Comparison of ENCODE assay signal across 24 mouse cellular contexts in genomic region chr14:32554860-32555526, GRCm38 (mm10). TPM values are rescaled to one million over a fixed set of nuclear protein-coding genes. Genes with fewer than 3 reads are reported as not detected.
A peak's percentile ranks its signal among the peaks of the same experiment; 100 is the strongest.
DNase-seq lines count a peak whose midpoint lies in the region; ATAC-seq lines count a peak whose summit lies in the region.
"Had no signal": no experiment of that assay in that cellular context is flagged by ENCODE, and none has a peak within 500 bp of the region (broad histone marks: within the 10 kb centered on the region; RNA-seq: fewer than 3 reads in every experiment).

No protein-coding gene starts in this region.

- peaks cover 36% of the 10 kb centered on the region for H3K36me3 ChIP-seq in hindbrain, embryonic 12.5 days
- peaks cover 72% of the 10 kb centered on the region for H3K36me3 ChIP-seq in hindbrain, embryonic 10.5 days
- H3K36me3 ChIP-seq in limb, embryonic 11.5 days (ENCODE audit: control insufficient read depth, insufficient read depth, low read length), result peaks cover under 1% of the 10 kb centered on the region; the same call in 1 of the 2 replicates

- no peaks in the 10 kb centered on the region for H3K4me1 ChIP-seq in hindbrain, embryonic 12.5 days
- no peaks in the 10 kb centered on the region for H3K4me1 ChIP-seq in hindbrain, embryonic 10.5 days (replicated peaks)
- peaks cover 7% of the 10 kb centered on the region for H3K4me1 ChIP-seq in limb, embryonic 11.5 days (ENCODE audit: control insufficient read depth, insufficient read depth, low read length)
- H3K4me1 ChIP-seq: forebrain, embryonic 10.5 days; heart, embryonic 15.5 days; midbrain, embryonic 10.5 days had no signal

- H3K9me3 ChIP-seq in hindbrain, embryonic 12.5 days (replicated peaks), result no peaks in the 10 kb centered on the region
- H3K9me3 ChIP-seq in hindbrain, embryonic 10.5 days, result no peaks in the 10 kb centered on the region
- no peaks in the 10 kb centered on the region for H3K9me3 ChIP-seq in limb, embryonic 11.5 days (ENCODE audit: control insufficient read depth, low read length)
- H3K9me3 ChIP-seq: forebrain, embryonic 10.5 days; G1E; heart, embryonic 15.5 days; kidney, embryonic 15.5 days; liver, embryonic 13.5 days; midbrain, embryonic 10.5 days had no signal

- no peak for ATAC-seq in hindbrain, embryonic 12.5 days (ENCODE audit: low FRiP score)
- ATAC-seq in limb, embryonic 11.5 days (ENCODE audit: insufficient number of reproducible peaks, low FRiP score, low TSS enrichment, low read depth), result no peak
- ATAC-seq: forebrain, postnatal 0 days; intestine, postnatal 0 days; Patski had no signal

- no peaks in the 10 kb centered on the region for H3K27me3 ChIP-seq in hindbrain, embryonic 12.5 days
- H3K27me3 ChIP-seq in hindbrain, embryonic 10.5 days (ENCODE audit: insufficient read depth, poor library complexity, severe bottlenecking), result no peaks in the 10 kb centered on the region
- H3K27me3 ChIP-seq in limb, embryonic 11.5 days (ENCODE audit: control insufficient read depth, insufficient read depth, low read length), result no peaks in the 10 kb centered on the region
- H3K27me3 ChIP-seq: CH12.LX; heart, embryonic 15.5 days; kidney, embryonic 15.5 days; liver, embryonic 13.5 days; Patski had no signal

- H3K9ac ChIP-seq in hindbrain, embryonic 12.5 days, result no peak overlapping the region
- no peak overlapping the region for H3K9ac ChIP-seq in limb, embryonic 11.5 days (ENCODE audit: low read length)
- H3K9ac ChIP-seq: forebrain, postnatal 0 days; heart, embryonic 15.5 days; kidney, embryonic 15.5 days; liver, embryonic 13.5 days; lung, embryonic 14.5 days had no signal

- no peak for DNase-seq in hindbrain, embryonic 10.5 days (ENCODE audit: low spot score)
- DNase-seq in embryo, embryonic 10.5 days (ENCODE audit: low spot score), result peak; percentile 46
- peak; percentile 53 for DNase-seq in forelimb bud, embryonic 11.5 days (ENCODE audit: low read depth, low spot score)
- peak; percentile 46 for DNase-seq in limb, embryonic 11.5 days (ENCODE audit: low spot score)
- DNase-seq in lung, postnatal 36 days, result no peak
- no peak for DNase-seq in urinary bladder, postnatal 25 days (ENCODE audit: low spot score)
- no peak for DNase-seq in cerebellum, postnatal 10 days
- DNase-seq: B cell, adult 2 months; cerebellum, adult 18-20 months; cerebellum, postnatal 25 days; forebrain, postnatal 0 days; liver, embryonic 13.5 days; lung, embryonic 14.5 days; lung, postnatal 4 days had no signal

- H3K27ac ChIP-seq in hindbrain, embryonic 12.5 days, result 0 out of 2 replicates have a peak overlapping the region, but pooled peaks have one; percentile 52
- no peak overlapping the region for H3K27ac ChIP-seq in hindbrain, embryonic 10.5 days
- H3K27ac ChIP-seq in limb, embryonic 11.5 days (replicated peaks; ENCODE audit: low read depth, low read length), result no peak overlapping the region
- H3K27ac ChIP-seq: forebrain, embryonic 10.5 days; heart, embryonic 15.5 days; kidney, embryonic 15.5 days; midbrain, embryonic 10.5 days had no signal

- H3K4me2 ChIP-seq in hindbrain, embryonic 12.5 days (replicated peaks), result no peak overlapping the region
- no peak overlapping the region for H3K4me2 ChIP-seq in limb, embryonic 11.5 days (ENCODE audit: low read depth, severe bottlenecking)
- H3K4me2 ChIP-seq: heart, embryonic 15.5 days; kidney, embryonic 15.5 days; liver, embryonic 13.5 days; lung, embryonic 14.5 days had no signal

- WGBS in hindbrain, embryonic 12.5 days, result 63% methylated on average over 8 of the region's 8 CpGs
- WGBS in hindbrain, embryonic 10.5 days, result 80% methylated on average over 8 of the region's 8 CpGs
- 23% methylated on average over 8 of the region's 8 CpGs for WGBS in limb, embryonic 11.5 days

- H3K4me3 ChIP-seq in hindbrain, embryonic 12.5 days, result no peak overlapping the region
- H3K4me3 ChIP-seq in hindbrain, embryonic 10.5 days, result no peak overlapping the region
- H3K4me3 ChIP-seq in limb, embryonic 11.5 days (ENCODE audit: low read depth, low read length), result no peak overlapping the region
- H3K4me3 ChIP-seq: forebrain, embryonic 10.5 days; heart, embryonic 15.5 days; kidney, embryonic 15.5 days; liver, embryonic 13.5 days; midbrain, embryonic 10.5 days had no signal

RNA-seq across cellular contexts. Expression of gene Ercc6, which starts 41.7 kb away (rescaled TPM):
- polyA plus RNA-seq in hindbrain, embryonic 12.5 days (2016; fragmentation: Nextera tagmentation; extraction: Ambion mirVana), result 33.7 and 34.4 TPM in 2 replicates
- polyA plus RNA-seq in hindbrain, embryonic 10.5 days (2016; fragmentation: Nextera tagmentation; extraction: Ambion mirVana), result 28.9 and 30.4 TPM in 2 replicates
- polyA plus RNA-seq in limb, embryonic 11.5 days (2014; fragmentation: Nextera tagmentation; extraction: Ambion mirVana), result 26.5 and 28.2 TPM in 2 replicates

RNA-seq across cellular contexts. Expression of gene Prrxl1, which starts 44.2 kb away (rescaled TPM):
- polyA plus RNA-seq in hindbrain, embryonic 12.5 days (2016; fragmentation: Nextera tagmentation; extraction: Ambion mirVana), result 19.0 and 28.3 TPM in 2 replicates
- 10.3 and 23.6 TPM in 2 replicates for polyA plus RNA-seq in hindbrain, embryonic 10.5 days (2016; fragmentation: Nextera tagmentation; extraction: Ambion mirVana)
- 0.16 TPM in 1 of 2 replicates, not detected in the other for polyA plus RNA-seq in limb, embryonic 11.5 days (2014; fragmentation: Nextera tagmentation; extraction: Ambion mirVana)
- polyA plus RNA-seq: forebrain, embryonic 10.5 days; G1E; lung, embryonic 14.5 days; Patski; thymus, postnatal 0 days had no signal

Comparison
In these comparisons a context has a peak if more than half of its experiments do, and no peak if none do; other contexts are left out.
1. DNase-seq: peak in embryo, embryonic 10.5 days (single experiment), forelimb bud, embryonic 11.5 days (single experiment) and limb, embryonic 11.5 days (single experiment); none in hindbrain, embryonic 10.5 days (single experiment), lung, postnatal 36 days (single experiment), urinary bladder, postnatal 25 days (single experiment) and cerebellum, postnatal 10 days (0 of 2).